Mouse (Mus musculus) megakaryocyte, embryonic 14.5 days (primary cell): ENCODE data around the gene Serpina16.

Experiments used
- FLI1 ChIP-seq: IDR thresholded peaks from 2 replicates; pipeline ENCODE4 v1.6.1; 2012; ENCODE audit warnings: low read length, inconsistent platforms, mixed read lengths
- GATA1 ChIP-seq: IDR thresholded peaks from 3 replicates; pipeline ENCODE4 v1.6.1; 2012; ENCODE audit warnings: mixed read lengths, low read length, inconsistent platforms, borderline replicate concordance

GRCm38 (mm10) chr12:103681169-103681568, 5.2 kb upstream of the Serpina16 start:
- TF ChIP-seq GATA1 (no peak), FLI1 (no peak)
